Mouse (Mus musculus): ENCODE data around the gene Usp12. TPM values are rescaled to one million over a fixed set of nuclear protein-coding genes. Genes with fewer than 3 reads are reported as not detected.

Usp12 gene
- polyA plus RNA-seq, 1 experiment from 2014 or later = 18.3 TPM

DNA sequence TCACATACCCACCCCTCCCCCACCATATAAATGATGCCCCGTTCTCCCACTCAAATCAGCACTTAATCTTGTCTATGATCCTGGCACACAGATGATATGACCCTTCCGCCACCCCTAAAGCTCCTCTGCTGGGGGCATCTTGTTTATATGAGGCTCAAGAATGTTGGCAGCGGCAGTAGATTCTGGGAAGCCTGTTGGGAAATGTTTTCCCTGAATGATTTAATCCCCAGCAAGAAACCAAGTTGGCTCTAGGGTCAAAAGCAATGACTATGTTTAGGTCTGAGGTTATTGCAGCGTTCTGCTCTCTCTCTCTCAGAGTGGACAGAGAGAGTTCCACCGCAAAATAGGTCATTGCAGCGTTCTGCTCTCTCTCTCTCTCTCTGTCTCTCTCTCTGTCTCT lies 89.4 kb downstream of the Usp12 start:
- Histone ChIP-seq H3K4me1 (peaks cover 4% of the 10 kb centered on the region; the same call in 1 of the 2 replicates), H3K9ac (no peak overlapping the region), H3K36me3 (replicated peaks) (no peaks in the 10 kb centered on the region), H3K4me2 (no peak overlapping the region), H3K27me3 (no peaks in the 10 kb centered on the region), H3K4me3 (replicated peaks) (no peak overlapping the region), H3K9me3 (peaks cover 4% of the 10 kb centered on the region), H3K27ac (no peak overlapping the region)
- ATAC-seq (ENCODE audit: low FRiP score) = no peak
- WGBS = 79% methylated on average over 6 of the region's 6 CpGs

DNA sequence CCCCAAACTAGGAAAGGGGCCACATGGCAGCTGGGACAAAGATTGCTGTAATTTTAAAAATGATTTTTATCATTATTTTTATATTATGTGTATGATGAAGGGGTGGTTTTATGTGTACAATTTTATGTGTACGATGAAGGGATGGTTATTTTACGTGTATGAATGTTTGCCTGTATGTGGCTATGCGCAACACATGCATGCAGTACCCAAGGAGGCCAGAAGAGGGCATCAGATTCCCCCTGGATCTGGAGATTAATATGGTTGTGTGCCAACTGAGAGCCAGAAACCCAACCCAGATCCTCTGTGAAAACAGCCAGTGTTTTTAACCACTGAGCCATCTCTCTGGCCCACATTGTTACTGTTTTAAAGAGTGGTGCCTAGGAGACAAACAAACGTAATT lies 90.6 kb downstream of the Usp12 start:
- Histone ChIP-seq H3K4me2 (no peak overlapping the region), H3K9me3 (peaks cover 4% of the 10 kb centered on the region), H3K27me3 (no peaks in the 10 kb centered on the region), H3K4me3 (replicated peaks) (no peak overlapping the region), H3K36me3 (replicated peaks) (no peaks in the 10 kb centered on the region), H3K27ac (no peak overlapping the region), H3K4me1 (0 out of 2 replicates have a peak, but pooled peaks cover 2% of the 10 kb centered on the region), H3K9ac (no peak overlapping the region)
- ATAC-seq (ENCODE audit: low FRiP score) = no peak
- 92% methylated on average over 4 of the region's 4 CpGs for WGBS

DNA sequence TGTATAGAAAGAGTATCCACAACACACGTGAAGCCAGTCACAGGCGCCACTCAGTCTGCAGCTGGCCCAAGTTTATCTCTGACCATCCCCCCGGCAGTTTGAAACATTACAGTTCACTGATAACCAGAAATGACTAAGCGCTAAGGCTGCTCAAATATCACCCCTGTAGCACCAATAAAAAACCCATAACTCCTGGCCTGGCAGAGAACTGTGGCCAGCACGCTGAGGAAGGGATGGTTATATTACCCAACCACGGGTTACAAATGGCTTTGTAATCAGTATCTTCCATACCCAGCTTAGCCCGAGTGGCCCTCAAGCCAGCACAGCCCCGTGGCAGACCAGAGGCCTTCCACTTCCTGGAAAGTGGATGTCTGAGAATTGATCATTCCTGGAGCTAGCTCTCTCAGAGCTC lies 91.1 kb downstream of the Usp12 start:
- H3K27me3 ChIP-seq = 0 out of 2 replicates have a peak, but pooled peaks cover 4% of the 10 kb centered on the region
- H3K4me1 ChIP-seq = no peaks in the 10 kb centered on the region
- no peak overlapping the region for H3K4me3 ChIP-seq (replicated peaks)
- ATAC-seq (ENCODE audit: low FRiP score) = no peak
- no peaks in the 10 kb centered on the region for H3K36me3 ChIP-seq (replicated peaks)
- H3K9me3 ChIP-seq = peaks cover 4% of the 10 kb centered on the region
- H3K9ac ChIP-seq = no peak overlapping the region
- 91% methylated on average over 8 of the region's 8 CpGs for WGBS
- H3K27ac ChIP-seq = no peak overlapping the region
- no peak overlapping the region for H3K4me2 ChIP-seq

DNA sequence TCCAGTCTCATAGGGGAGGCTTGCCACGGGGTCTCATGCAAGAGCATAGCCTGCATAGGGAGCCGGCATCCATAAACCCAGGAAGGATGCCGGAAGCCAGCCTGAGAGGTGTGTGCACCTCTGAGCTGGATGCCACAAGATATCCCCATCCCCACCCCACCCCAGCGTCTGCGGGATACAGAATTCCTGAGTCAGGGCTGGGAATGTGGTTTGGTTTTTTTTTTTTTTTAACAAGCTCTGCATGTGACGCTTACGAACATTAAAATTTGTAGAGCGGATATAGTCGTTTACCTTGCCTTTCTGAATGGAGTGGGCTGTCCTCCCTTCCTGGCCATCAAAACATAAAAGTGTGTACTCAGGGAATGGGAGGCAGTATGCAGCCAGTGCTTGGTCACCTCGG lies 94.7 kb downstream of the Usp12 start:
- Histone ChIP-seq H3K9me3 (peaks cover 4% of the 10 kb centered on the region), H3K27me3 (0 out of 2 replicates have a peak, but pooled peaks cover 6% of the 10 kb centered on the region), H3K9ac (no peak overlapping the region), H3K36me3 (replicated peaks) (no peaks in the 10 kb centered on the region), H3K4me3 (replicated peaks) (no peak overlapping the region), H3K27ac (no peak overlapping the region), H3K4me2 (no peak overlapping the region), H3K4me1 (no peaks in the 10 kb centered on the region)
- no peak for ATAC-seq (ENCODE audit: low FRiP score)
- WGBS = 86% methylated on average over 10 of the region's 10 CpGs

DNA sequence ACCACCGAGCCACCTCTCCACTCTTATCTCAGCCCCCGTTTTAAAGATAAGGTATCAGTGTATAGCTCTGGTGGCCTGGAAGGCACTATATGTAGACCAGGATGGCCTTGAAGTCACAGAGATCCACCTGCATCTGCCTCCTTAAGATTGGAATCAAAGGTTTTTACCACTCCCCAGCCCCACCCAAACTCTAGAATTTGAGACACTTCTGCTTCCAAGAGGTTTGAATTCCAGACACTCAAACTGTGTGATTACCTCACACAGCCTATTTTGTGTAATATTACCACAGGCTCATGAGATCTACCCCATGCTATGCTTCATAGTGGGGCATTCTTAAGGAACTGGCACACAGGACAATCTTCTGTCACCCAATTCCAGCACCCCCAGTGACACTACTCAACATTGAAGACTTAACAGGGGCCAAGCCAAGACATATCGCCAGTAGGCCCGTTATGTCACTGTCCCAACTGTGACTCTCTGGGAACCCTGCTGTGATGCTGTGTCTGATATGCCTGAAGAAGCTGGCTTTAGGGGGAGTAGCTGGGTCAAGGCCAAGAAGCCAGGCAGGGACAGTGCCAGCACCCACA lies 95.3 kb downstream of the Usp12 start:
- WGBS = 86% methylated on average over 4 of the region's 4 CpGs
- Histone ChIP-seq H3K9ac (no peak overlapping the region), H3K4me1 (no peaks in the 10 kb centered on the region), H3K4me3 (replicated peaks) (no peak overlapping the region), H3K27me3 (0 out of 2 replicates have a peak, but pooled peaks cover 6% of the 10 kb centered on the region), H3K36me3 (replicated peaks) (no peaks in the 10 kb centered on the region), H3K27ac (no peak overlapping the region), H3K9me3 (peaks cover 4% of the 10 kb centered on the region), H3K4me2 (no peak overlapping the region)
- ATAC-seq (ENCODE audit: low FRiP score) = no peak

DNA sequence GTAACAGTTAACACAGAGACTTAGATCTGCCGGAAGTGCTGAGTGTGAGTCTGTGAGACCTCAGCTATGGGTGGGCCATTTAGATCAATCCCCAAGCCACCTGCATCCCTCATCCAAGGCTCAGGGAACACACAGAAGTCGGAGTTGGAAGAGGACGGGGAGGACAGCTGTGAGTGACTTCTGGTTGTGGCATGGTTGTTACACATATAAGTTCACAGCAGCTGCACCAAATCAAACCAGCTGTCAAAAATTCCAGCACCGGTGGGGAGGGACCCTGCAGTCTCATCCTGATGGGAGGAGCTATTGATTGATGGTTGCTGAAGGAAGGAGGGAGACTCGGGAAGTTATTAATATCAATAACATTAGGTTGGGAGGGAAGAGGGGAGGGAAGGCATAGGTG lies 99.3 kb downstream of the Usp12 start:
- ATAC-seq (ENCODE audit: low FRiP score) = no peak
- Histone ChIP-seq H3K4me1 (no peaks in the 10 kb centered on the region; the same call in 1 of the 2 replicates), H3K27me3 (0 out of 2 replicates have a peak, but pooled peaks cover 6% of the 10 kb centered on the region), H3K4me2 (no peak overlapping the region), H3K27ac (no peak overlapping the region), H3K4me3 (replicated peaks) (no peak overlapping the region), H3K9me3 (no peaks in the 10 kb centered on the region), H3K9ac (no peak overlapping the region), H3K36me3 (replicated peaks) (no peaks in the 10 kb centered on the region)
- 78% methylated on average over 5 of the region's 5 CpGs for WGBS

DNA sequence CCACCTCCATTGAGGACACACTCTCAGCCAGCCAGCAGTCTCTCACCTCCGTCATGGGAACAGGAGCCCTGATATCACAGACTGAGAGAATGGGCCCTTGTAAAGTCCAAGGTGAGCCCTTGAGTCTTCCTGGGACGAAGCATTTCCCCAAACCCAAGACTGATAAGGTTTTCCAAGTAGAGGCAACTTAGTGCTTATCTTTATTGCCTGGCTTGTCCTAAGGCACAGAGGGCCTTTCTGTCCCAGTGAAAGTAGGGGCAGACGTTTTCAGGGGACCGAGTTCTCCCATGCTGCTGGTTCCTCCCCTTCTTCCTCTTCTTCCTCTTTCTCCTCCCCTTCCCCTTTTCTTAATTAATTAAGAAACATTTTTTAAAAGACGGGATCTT lies 101.8 kb downstream of the Usp12 start:
- H3K36me3 ChIP-seq (replicated peaks) = no peaks in the 10 kb centered on the region
- no peak for ATAC-seq (ENCODE audit: low FRiP score)
- H3K27ac ChIP-seq = no peak overlapping the region
- H3K9me3 ChIP-seq = no peaks in the 10 kb centered on the region
- H3K4me2 ChIP-seq = no peak overlapping the region
- H3K27me3 ChIP-seq = peaks cover 5% of the 10 kb centered on the region; the same call in 1 of the 2 replicates
- 81% methylated on average over 5 of the region's 5 CpGs for WGBS
- H3K4me1 ChIP-seq = no peaks in the 10 kb centered on the region; the same call in 1 of the 2 replicates
- no peak overlapping the region for H3K4me3 ChIP-seq (replicated peaks)
- no peak overlapping the region for H3K9ac ChIP-seq

DNA sequence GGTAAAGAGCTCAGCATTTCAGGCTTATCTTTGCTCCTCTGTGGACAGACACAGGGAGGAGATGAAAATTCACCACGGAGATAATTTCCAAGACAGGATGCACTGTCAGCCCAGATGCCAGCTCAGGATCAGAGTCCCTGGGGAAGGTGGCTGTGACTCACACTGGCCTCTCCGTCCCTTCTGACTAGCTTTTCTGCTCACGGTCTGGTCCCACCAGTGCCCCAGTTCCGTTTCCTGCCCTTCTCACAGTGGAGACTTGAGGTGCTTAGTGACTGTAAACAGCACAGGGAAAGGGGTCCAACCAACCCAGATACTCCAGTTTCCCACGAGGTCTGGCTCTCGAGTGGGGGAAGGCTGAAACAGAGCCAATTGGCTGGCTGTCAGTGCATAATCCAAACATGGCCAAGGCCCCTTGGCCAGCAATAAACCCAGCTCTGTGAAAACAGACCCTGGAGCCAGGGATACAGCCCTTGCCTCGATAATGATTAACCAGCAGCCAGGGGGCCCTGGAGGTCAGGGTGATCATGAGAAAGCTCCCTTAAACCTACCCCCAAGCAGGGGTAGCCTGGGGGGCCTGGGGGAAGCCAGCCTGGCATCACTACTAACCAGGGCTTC lies 102.3 kb downstream of the Usp12 start:
- ATAC-seq (ENCODE audit: low FRiP score) = no peak
- Histone ChIP-seq H3K4me3 (replicated peaks) (no peak overlapping the region), H3K9ac (no peak overlapping the region), H3K4me1 (no peaks in the 10 kb centered on the region; the same call in 1 of the 2 replicates), H3K36me3 (replicated peaks) (no peaks in the 10 kb centered on the region), H3K4me2 (no peak overlapping the region), H3K27ac (no peak overlapping the region), H3K9me3 (no peaks in the 10 kb centered on the region), H3K27me3 (peaks cover 10% of the 10 kb centered on the region; the same call in 1 of the 2 replicates)
- WGBS = 69% methylated on average over 7 of the region's 7 CpGs

DNA sequence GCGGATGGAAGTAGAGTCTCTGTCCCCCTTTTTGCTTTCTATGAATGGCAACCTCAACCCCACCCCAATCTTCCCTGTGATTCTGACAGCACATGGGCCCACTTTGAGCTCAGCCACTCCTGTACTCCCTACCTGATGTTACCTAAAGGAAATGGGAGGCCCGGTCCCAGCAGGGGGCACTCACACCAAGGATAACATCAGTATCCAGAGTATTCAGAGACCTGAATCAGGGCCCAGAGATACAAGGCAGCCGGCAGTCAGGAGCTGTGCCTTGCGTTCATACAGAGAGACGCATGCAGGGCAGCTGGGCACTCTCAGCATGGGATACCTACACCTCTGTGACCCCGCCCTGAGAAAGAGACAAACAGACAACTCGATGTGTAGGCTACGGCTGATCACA lies 103.1 kb downstream of the Usp12 start:
- Histone ChIP-seq H3K4me1 (no peaks in the 10 kb centered on the region; the same call in 1 of the 2 replicates), H3K27ac (no peak overlapping the region), H3K27me3 (peaks cover 10% of the 10 kb centered on the region; the same call in 1 of the 2 replicates), H3K4me3 (replicated peaks) (no peak overlapping the region), H3K4me2 (no peak overlapping the region), H3K9me3 (no peaks in the 10 kb centered on the region), H3K9ac (no peak overlapping the region), H3K36me3 (replicated peaks) (no peaks in the 10 kb centered on the region)
- 77% methylated on average over 8 of the region's 8 CpGs for WGBS
- no peak for ATAC-seq (ENCODE audit: low FRiP score)

DNA sequence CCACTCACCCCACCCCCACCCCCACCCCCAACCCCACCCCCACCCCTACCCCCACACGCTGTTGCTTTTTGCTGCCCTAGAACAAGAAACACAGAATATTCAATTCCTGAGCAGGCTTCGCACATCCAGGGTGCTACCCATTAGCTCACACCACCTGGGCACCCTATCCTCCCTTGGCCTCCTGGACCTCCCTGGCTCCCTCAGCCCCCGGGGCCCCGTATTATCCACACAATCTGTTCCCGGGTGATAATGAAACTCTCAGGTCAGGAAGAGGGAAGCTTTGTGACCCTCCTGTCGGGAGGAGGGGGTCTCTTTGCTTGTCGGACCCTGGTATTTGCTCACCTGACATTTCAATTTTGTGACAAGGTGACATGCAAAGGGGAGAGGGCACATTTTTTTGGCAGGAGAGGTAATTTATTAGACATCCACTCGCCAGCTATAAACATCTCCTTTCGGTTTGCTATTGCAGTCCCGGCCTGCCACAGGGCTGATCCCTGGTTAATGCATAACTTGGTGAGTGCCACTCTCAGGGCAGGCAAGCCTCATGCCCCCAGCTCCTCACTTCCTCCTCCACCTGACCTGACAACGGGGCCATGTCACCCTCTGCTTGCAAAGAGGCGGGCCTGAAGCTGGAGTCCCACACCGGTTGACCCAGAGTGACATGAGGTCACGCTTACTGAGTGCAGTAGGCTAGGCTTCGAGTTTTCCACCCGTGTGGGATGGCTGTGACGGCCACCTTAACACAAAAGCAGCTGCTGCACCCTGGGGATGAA lies 107.1 kb downstream of the Usp12 start:
- H3K4me1 ChIP-seq = peaks cover 8% of the 10 kb centered on the region; the same call in 1 of the 2 replicates
- H3K9me3 ChIP-seq = no peaks in the 10 kb centered on the region
- peaks cover 36% of the 10 kb centered on the region for H3K27me3 ChIP-seq
- H3K27ac ChIP-seq = no peak overlapping the region
- no peaks in the 10 kb centered on the region for H3K36me3 ChIP-seq (replicated peaks)
- 69% methylated on average over 17 of the region's 17 CpGs for WGBS
- no peak for ATAC-seq (ENCODE audit: low FRiP score)
- H3K9ac ChIP-seq = no peak overlapping the region
- no peak overlapping the region for H3K4me3 ChIP-seq (replicated peaks)
- H3K4me2 ChIP-seq = no peak overlapping the region

DNA sequence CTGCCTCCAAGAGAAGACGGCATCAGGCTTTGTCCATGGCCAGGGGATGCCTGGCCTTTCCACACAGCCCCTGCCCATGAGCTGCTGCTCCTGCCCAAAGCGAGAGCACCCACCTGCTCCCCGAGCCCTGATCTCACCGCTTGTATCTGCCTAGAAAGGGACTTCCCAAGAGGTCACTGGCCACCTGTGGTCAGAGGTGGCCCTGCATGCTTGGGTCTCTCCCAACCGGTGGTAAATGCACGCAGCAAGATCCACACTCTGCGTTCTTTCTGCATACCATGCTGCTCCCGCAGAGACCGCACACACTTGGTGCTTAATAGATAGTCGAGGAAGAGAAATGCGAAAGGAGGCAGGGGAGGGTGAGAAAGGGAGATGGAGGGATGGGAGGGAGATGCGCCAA lies 107.9 kb downstream of the Usp12 start:
- H3K4me2 ChIP-seq = no peak overlapping the region
- H3K4me3 ChIP-seq (replicated peaks) = no peak overlapping the region
- H3K36me3 ChIP-seq (replicated peaks) = no peaks in the 10 kb centered on the region
- H3K27ac ChIP-seq = no peak overlapping the region
- peaks cover 8% of the 10 kb centered on the region; the same call in 1 of the 2 replicates for H3K4me1 ChIP-seq
- peaks cover 39% of the 10 kb centered on the region for H3K27me3 ChIP-seq
- ATAC-seq (ENCODE audit: low FRiP score) = no peak
- WGBS = 84% methylated on average over 12 of the region's 12 CpGs
- no peak overlapping the region for H3K9ac ChIP-seq
- H3K9me3 ChIP-seq = no peaks in the 10 kb centered on the region

Data from forebrain, embryonic 12.5 days (tissue).